Mouse (Mus musculus): ENCODE results near the gene Cct5. TPM values are rescaled to one million over a fixed set of nuclear protein-coding genes. Genes with fewer than 3 reads are reported as not detected.

Cct5 gene
- total and polyA plus RNA-seq, 3 experiments, result 396 to 1,184 (median 798) TPM

DNA sequence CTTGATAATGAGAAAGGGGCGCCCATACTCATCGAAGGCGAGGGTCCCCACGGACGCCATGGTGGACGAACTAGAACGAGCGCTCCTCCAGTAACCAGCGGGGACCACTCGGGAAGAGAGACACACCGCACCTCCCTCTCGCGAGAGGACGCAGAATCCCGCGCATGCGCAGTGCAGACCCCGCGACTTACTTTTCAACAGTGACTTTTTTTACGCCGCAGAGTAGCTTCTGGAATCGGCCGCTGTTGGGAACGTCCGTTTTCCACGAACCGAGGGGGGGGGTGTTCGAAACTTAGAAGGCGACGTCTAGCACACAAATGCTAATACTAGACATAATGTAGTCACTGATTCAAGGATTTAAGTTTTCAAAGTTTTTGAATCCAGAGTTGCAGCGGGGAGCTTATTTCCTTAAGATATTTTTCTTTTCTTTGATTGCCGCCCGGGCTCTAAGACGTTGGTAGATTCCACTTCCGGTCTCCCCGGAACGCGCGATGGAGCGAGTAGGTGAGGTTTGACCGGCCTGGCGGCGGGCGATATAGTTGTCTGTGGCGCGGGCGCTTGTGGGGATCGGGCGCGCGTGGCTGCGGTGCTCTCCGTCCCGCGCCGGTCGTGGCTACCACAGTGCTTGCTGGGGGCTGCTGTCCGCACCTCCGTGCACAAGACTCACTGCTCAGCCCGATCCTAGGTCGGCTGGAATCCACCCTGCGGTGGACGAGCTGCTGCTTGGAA lies at the start of gene Cct5, which contains the start of gene Fam173b (continued):
- peak; percentile 42 for TF ChIP-seq MXI1 (IDR thresholded peaks at IDR 0.05; ENCODE audit: low read depth, low read length)
- peak; percentile 97 for TF ChIP-seq NELFE (IDR thresholded peaks at IDR 0.05; ENCODE audit: low read depth, low read length)
- peak in 1 of 2 experiments; percentile 41; a peak in 2 of 4 replicates for TF ChIP-seq EP300 (IDR thresholded peaks at IDR 0.05; ENCODE audit: low read depth in 1 of 2, low read length in 2 of 2)
- no peak for TF ChIP-seq ZKSCAN1 (IDR thresholded peaks at IDR 0.05; ENCODE audit: low read depth, low read length)

GRCm38 (mm10) chr15:31650821-31651220 lies 49.2 kb upstream of the Cct5 start:
- Histone ChIP-seq H3K9me3 (replicated peaks; ENCODE audit: insufficient read depth, low read length) (no peaks in the 10 kb centered on the region), H3K27me3 (ENCODE audit: control insufficient read depth in 1 of 2, insufficient read depth in 2 of 2, low read length in 2 of 2) (peaks cover 0 to 3% of the 10 kb centered on the region in 2 experiments; a peak in 3 of 4 replicates), H3K36me3 (ENCODE audit: control insufficient read depth in 1 of 2, insufficient read depth in 2 of 2, low read length in 2 of 2) (no peaks in the 10 kb centered on the region), H3K79me2 (ENCODE audit: control insufficient read depth, insufficient read depth, low read length, poor library complexity) (no peaks in the 10 kb centered on the region), H3K9ac (ENCODE audit: control insufficient read depth, low read depth, low read length, poor library complexity, severe bottlenecking) (no peak overlapping the region), H3K4me3 (ENCODE audit: control insufficient read depth in 1 of 2, insufficient read depth in 1 of 2, low read depth in 2 of 2, low read length in 2 of 2) (no peak overlapping the region), H3K27ac (ENCODE audit: control insufficient read depth, low read depth, low read length) (no peak overlapping the region), H3K4me1 (ENCODE audit: control insufficient read depth in 1 of 2, insufficient read depth in 2 of 2, low read length in 2 of 2) (no peaks in the 10 kb centered on the region)
- DNase-seq (ENCODE audit: low read depth, low spot score), result no peak
- no peak for TF ChIP-seq TAL1 (IDR thresholded peaks at IDR 0.05; ENCODE audit: low read length)
- no peak for TF ChIP-seq MAX (IDR thresholded peaks at IDR 0.05; ENCODE audit: low read length)
- TF ChIP-seq MAFK (IDR thresholded peaks at IDR 0.05; ENCODE audit: borderline replicate concordance, low read depth, low read length), result no peak
- TF ChIP-seq RCOR1 (IDR thresholded peaks at IDR 0.05; ENCODE audit: low read depth, low read length), result no peak
- no peak for TF ChIP-seq EP300 (IDR thresholded peaks at IDR 0.05; ENCODE audit: low read depth in 1 of 2, low read length in 2 of 2)
- no peak for TF ChIP-seq MXI1 (IDR thresholded peaks at IDR 0.05; ENCODE audit: low read depth, low read length)
- no peak for TF ChIP-seq JUND (IDR thresholded peaks at IDR 0.05; ENCODE audit: low read depth, low read length)

DNA sequence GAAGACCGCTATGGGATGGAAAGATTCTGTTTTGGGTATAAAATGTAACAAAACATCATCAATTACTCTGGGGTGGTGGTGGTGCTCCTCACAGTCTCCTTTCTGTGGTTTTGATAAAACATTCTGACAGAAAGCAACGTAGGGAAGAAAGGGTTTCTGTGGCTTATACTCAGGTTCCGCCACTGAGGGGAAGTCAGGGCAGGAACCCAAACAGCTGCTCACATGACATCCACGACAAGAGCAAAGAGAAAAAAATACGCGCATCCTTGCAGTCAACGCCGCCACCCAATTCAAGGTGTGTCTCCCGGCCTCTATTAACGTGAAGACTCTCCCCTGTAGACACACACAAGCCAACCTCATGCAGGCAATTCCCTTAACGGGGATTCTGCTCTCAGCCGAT lies 48.1 kb upstream of the Cct5 start:
- Histone ChIP-seq H3K4me1 (ENCODE audit: control insufficient read depth in 1 of 2, insufficient read depth in 2 of 2, low read length in 2 of 2) (no peaks in the 10 kb centered on the region), H3K27ac (ENCODE audit: control insufficient read depth, low read depth, low read length) (no peak overlapping the region), H3K79me2 (ENCODE audit: control insufficient read depth, insufficient read depth, low read length, poor library complexity) (no peaks in the 10 kb centered on the region), H3K36me3 (ENCODE audit: control insufficient read depth in 1 of 2, insufficient read depth in 2 of 2, low read length in 2 of 2) (no peaks in the 10 kb centered on the region), H3K9me3 (replicated peaks; ENCODE audit: insufficient read depth, low read length) (no peaks in the 10 kb centered on the region), H3K9ac (ENCODE audit: control insufficient read depth, low read depth, low read length, poor library complexity, severe bottlenecking) (no peak overlapping the region), H3K4me3 (ENCODE audit: control insufficient read depth in 1 of 2, insufficient read depth in 1 of 2, low read depth in 2 of 2, low read length in 2 of 2) (no peak overlapping the region), H3K27me3 (ENCODE audit: control insufficient read depth in 1 of 2, insufficient read depth in 2 of 2, low read length in 2 of 2) (peaks cover 1 to 3% of the 10 kb centered on the region in 2 experiments; a peak in 3 of 4 replicates)
- peak; percentile 14 for DNase-seq (ENCODE audit: low read depth, low spot score)
- TF ChIP-seq USF1 (IDR thresholded peaks at IDR 0.05; ENCODE audit: low read depth, low read length) (0 out of 2 replicates have a peak, but pooled peaks have one; percentile 5), SMC3 (IDR thresholded peaks at IDR 0.05; ENCODE audit: low read depth, low read length) (no peak)

Measured in MEL (cell line).